In genomic region chr12:85087845-85088244, GRCm38 (mm10) we compare ENCODE assay signal across 15 mouse cellular contexts. TPM values are rescaled to one million over a fixed set of nuclear protein-coding genes. Genes with fewer than 3 reads are reported as not detected.
"Had no signal": no experiment of that assay in that cellular context is flagged by ENCODE, and none has a peak within 500 bp of the region (broad histone marks: within the 10 kb centered on the region; RNA-seq: fewer than 3 reads in every experiment).

No protein-coding gene starts in this region.

- H3K4me1 ChIP-seq: midbrain, embryonic 10.5 days; midbrain, embryonic 12.5 days; neural tube, embryonic 12.5 days; stomach, embryonic 15.5 days had no signal

- H3K4me3 ChIP-seq: midbrain, embryonic 10.5 days; midbrain, embryonic 12.5 days; neural tube, embryonic 12.5 days; stomach, embryonic 15.5 days had no signal

- H3K9me3 ChIP-seq: midbrain, embryonic 12.5 days; neural tube, embryonic 12.5 days; stomach, embryonic 15.5 days had no signal

- H3K4me2 ChIP-seq: lung, embryonic 14.5 days; midbrain, embryonic 12.5 days; neural tube, embryonic 12.5 days; stomach, embryonic 15.5 days had no signal

- H3K27ac ChIP-seq: midbrain, embryonic 10.5 days; midbrain, embryonic 12.5 days; neural tube, embryonic 12.5 days; stomach, embryonic 15.5 days; stomach, postnatal 0 days had no signal

- DNase-seq: lung, adult 18-20 months; lung, embryonic 14.5 days; lung, postnatal 10 days; lung, postnatal 4 days; midbrain, embryonic 14.5 days; right cerebral cortex, postnatal 14 days; thymus, adult 2 months; thymus, postnatal 25 days; thymus, postnatal 4 days had no signal

- H3K9ac ChIP-seq: lung, embryonic 14.5 days; midbrain, embryonic 12.5 days; neural tube, embryonic 12.5 days; stomach, embryonic 15.5 days had no signal

- H3K27me3 ChIP-seq: midbrain, embryonic 12.5 days; neural tube, embryonic 12.5 days; stomach, embryonic 15.5 days had no signal

RNA-seq across cellular contexts. Expression of gene Prox2, which starts 22.7 kb away (rescaled TPM):
- total RNA-seq: monocyte, adult 5-6 weeks had no signal
